Mouse (Mus musculus): ENCODE measurements around the gene Asb4.
A peak's percentile ranks its signal among the peaks of the same experiment; 100 is the strongest.

DNA sequence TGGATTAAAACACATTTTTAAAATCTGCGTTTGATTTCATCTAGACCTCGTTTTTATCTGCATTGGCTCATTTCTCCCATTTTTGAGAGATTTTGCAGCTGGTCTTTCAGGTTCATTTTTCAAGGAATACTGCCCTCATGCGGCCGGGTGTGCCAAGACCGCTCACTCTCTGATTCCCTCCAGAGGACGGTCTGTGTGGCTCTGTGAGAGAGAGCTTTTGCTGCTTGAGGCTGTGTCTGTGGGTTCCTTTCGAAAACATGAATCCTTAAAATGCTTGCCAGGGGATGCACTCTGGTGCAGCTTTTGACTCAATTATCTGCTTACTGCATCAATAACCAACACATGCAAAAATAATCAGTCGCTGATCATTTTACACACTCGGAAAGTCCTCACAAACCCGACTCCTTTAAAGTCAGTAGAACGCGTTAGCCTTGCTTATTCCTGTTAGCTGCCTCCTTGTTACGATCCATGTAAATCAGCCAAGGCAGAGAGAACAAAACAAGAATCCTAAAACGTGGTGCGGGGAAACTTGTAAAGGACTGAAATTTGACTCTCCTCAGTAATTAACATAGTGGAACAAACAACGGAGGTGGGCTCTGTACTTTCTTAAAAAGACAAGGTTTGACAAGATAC lies 487 bp upstream of the Asb4 start:
- TF ChIP-seq CTCF (conservative IDR thresholded peaks at IDR 0.05 in 1 of 2, IDR thresholded peaks at IDR 0.05 in 1 of 2; ENCODE audit: low read depth in 2 of 2, low read length in 2 of 2) (peak; percentile 60 to 96), GABPA (IDR thresholded peaks at IDR 0.05; ENCODE audit: insufficient replicate concordance, low read depth, low read length) (no peak), NRF1 (IDR thresholded peaks at IDR 0.05; ENCODE audit: low read depth, low read length) (no peak), USF2 (conservative IDR thresholded peaks at IDR 0.05; ENCODE audit: low read depth, low read length) (no peak), POLR2A (IDR thresholded peaks at IDR 0.05; ENCODE audit: low read depth, low read length) (no peak), RAD21 (IDR thresholded peaks at IDR 0.05; ENCODE audit: low read depth, low read length) (peak; percentile 95), ZC3H11A (IDR thresholded peaks at IDR 0.05; ENCODE audit: low read depth, low read length) (peak; percentile 60), POLR2AphosphoS2 (IDR thresholded peaks at IDR 0.05; ENCODE audit: low read depth, low read length) (no peak)

Data from CH12.LX (cell line).